Mouse (Mus musculus) gastrocnemius, postnatal 14 days (tissue): ENCODE measurements around the gene Ncoa3. TPM values are rescaled to one million over a fixed set of nuclear protein-coding genes. Genes with fewer than 3 reads are reported as not detected.
"Not testable (repeated sequence)": the region's sequence is repeated elsewhere in the genome, so short reads cannot be mapped to it uniquely, and the experiment has no call there.

ENCODE experiments used
- DNase-seq: peaks from one replicate; pipeline ENCODE4 v3.0.0; 2021; ENCODE audit warnings: mixed read lengths
- intact Hi-C: fragments of 180-260 bp; cut with DNase I; formaldehyde crosslinking; loops from one replicate; pipeline ENCODE4 v1.15.1; 2025; ENCODE audit warnings: low total_unique reads
- total RNA-seq, 2 experiments: library from RNA; stranded (reverse); gene quantifications; 2 replicates each; pipeline ENCODE4 v1.2.3; 2021

Ncoa3 gene
- total RNA-seq, 2 experiments from 2014 or later, result 11.1 to 13.9 TPM

GRCm38 (mm10) chr2:166062008-166062407 is 69.6 kb downstream of the Ncoa3 start:
- intact Hi-C loops, result no loop called here
- no peak for DNase-seq

DNA sequence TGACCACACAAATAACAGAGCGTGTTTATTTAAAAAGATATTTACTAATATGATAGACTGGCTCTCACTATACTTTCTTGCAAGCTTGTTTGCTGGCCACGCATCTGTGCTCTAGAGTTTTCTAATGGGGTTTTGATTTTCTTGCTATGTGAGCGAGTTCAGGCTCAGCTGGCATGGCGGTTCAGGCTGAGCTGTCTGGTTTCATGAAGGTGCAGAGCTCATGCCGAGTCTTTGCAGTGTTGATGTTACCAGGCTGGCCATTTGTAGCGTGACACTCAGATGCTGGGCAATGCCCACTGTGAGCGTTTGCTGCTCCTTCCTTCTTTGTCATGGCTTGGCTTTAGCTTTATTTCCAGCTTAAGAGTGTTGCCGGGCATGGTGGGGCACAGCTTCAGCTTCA is 70.0 kb downstream of the Ncoa3 start:
- intact Hi-C loops, result no loop called here
- DNase-seq, result no peak

DNA sequence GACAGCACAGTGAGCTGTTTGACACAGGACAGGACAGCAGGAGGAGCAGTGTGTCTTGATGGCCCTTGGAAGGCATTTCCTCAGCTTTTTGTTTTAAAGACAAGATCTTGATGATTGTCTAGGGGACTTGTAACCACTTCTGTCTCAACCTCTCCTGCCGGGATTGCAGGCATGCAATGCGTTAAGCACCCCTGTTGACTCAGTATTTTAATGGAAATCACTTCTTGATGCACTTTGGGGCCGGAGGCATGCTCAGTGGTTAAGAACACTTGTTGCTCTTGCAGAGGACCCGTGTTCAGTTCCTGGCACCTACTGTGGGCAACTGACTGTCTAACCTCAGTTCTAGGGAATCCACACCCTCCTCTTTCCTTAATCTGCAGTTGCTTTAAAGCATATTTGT is 74.0 kb downstream of the Ncoa3 start:
- intact Hi-C loops, result no loop called here
- no peak for DNase-seq

DNA sequence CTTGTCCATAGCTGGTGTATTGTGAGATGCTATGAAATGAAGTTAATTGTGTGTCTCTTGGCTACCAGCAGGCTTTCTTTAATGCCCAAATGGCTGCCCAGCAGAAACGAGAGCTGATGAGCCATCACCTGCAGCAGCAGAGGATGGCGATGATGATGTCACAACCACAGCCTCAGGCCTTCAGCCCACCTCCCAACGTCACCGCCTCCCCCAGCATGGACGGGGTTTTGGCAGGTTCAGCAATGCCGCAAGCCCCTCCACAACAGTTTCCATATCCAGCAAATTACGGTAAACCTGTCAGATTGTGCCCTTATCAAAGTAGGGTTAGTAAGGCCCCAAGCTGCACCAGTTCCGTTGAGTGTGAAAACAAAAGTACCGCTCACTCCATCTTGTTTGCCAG is 75.8 kb downstream of the Ncoa3 start:
- DNase-seq, result no peak
- intact Hi-C loops, result no loop called here

DNA sequence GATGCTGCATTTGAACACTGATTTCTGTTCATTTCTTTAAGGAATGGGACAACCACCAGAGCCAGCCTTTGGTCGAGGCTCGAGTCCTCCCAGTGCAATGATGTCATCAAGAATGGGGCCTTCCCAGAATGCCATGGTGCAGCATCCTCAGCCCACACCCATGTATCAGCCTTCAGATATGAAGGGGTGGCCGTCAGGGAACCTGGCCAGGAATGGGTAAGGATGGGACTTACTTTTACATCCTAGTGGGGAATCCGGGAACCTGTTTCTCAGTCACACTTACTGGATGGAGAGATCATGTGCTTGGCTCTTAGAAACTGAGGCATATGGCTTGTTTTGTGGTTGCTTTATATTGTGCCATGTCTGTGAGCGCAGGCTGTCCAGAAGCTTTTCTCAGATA is 76.7 kb downstream of the Ncoa3 start:
- intact Hi-C loops, result no loop called here
- DNase-seq, result no peak

DNA sequence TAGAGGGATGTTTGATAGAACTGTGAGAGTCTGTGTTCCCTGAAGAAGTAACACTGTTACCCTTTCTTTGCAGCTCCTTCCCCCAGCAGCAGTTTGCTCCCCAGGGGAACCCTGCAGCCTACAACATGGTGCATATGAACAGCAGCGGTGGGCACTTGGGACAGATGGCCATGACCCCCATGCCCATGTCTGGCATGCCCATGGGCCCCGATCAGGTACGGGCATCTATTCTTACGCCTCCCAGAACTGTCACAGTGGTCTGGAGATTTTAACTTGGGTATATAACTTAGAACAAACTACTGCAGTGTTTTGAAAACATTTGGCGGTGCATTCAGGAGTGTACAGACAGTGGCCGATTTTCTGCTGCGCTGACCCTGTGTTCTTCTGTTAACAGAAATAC is 77.3 kb downstream of the Ncoa3 start:
- intact Hi-C loops, result no loop called here

DNA sequence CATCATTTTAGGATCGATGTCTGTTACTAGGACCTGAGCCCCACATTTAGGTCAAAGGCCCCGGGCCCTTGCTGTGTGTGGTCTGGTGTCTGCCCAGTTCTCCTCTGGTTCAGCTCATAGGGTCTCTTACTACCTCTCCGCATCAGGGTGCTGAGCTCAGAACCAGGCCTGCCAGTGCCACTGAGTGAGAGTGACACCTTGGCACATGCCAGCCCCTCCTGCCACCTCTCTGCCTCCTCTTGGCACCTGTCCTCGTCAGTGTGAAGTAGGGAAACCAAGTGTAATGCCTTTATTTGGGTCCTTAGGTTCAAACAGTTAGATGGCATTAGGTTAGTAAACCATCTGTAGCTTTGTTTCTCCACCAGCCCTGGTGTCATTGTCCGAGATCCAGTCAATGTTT is 79.0 kb downstream of the Ncoa3 start:
- DNase-seq, result no peak
- intact Hi-C loops, result no loop called here

More for the DNA sequence above, 77.3 kb downstream of the Ncoa3 start:
- DNase-seq, result no peak

GRCm38 (mm10) chr2:166071889-166072288 is 79.5 kb downstream of the Ncoa3 start:
- intact Hi-C loops, result no loop called here
- DNase-seq, result no peak

DNA sequence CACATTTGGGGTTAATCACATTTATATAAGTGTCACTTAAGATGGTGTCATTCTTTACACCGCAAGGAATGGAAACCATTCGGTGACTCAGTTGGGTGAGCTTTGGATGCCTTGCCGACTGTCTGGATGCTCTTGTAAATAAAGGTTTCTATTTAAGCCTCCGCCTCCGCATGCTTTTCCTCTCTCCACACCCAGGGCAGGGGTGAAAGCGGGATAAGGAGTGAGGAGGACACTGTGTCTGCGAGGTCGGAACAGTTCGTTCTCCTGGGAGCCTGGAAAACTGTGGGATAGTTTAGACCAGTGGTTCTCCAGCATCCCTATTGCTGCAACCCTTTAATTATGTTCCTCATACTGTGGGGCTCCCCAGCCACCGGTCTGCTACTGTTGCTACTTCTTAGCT is 80.6 kb downstream of the Ncoa3 start:
- intact Hi-C loops, result no loop called here
- no peak for DNase-seq

DNA sequence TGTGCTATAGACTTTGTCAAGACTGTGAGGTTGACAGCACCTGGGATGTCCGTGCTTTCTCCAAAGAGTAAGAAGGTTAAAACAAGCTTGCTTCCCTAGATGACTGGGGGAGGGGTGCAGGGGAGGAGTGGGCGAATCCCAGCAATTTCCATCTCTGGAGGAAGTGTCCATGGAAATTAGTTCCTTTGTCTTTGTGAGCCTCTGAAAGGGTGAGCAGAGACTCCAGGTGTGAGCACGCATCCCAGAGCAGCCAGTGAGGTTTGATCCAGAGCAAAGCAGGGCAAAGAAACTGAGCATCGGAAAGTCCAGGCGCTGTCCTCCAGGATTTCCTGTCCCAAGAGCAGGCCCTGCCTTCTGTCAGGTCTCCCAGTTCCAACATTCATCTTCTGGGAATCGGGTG is 81.9 kb downstream of the Ncoa3 start:
- intact Hi-C loops, result no loop called here
- no peak for DNase-seq

- no peak for DNase-seq
- intact Hi-C loops, result no loop called here
Measured at GRCm38 (mm10) chr2:166077371-166077770, 84.9 kb downstream of the Ncoa3 start.

GRCm38 (mm10) chr2:166079231-166079630 is 86.8 kb downstream of the Ncoa3 start:
- DNase-seq, result no peak
- intact Hi-C loops, result no loop called here

GRCm38 (mm10) chr2:166079961-166080885 is 87.8 kb downstream of the Ncoa3 start:
- intact Hi-C loops, result no loop called here
- peak; percentile 40 for DNase-seq

DNA sequence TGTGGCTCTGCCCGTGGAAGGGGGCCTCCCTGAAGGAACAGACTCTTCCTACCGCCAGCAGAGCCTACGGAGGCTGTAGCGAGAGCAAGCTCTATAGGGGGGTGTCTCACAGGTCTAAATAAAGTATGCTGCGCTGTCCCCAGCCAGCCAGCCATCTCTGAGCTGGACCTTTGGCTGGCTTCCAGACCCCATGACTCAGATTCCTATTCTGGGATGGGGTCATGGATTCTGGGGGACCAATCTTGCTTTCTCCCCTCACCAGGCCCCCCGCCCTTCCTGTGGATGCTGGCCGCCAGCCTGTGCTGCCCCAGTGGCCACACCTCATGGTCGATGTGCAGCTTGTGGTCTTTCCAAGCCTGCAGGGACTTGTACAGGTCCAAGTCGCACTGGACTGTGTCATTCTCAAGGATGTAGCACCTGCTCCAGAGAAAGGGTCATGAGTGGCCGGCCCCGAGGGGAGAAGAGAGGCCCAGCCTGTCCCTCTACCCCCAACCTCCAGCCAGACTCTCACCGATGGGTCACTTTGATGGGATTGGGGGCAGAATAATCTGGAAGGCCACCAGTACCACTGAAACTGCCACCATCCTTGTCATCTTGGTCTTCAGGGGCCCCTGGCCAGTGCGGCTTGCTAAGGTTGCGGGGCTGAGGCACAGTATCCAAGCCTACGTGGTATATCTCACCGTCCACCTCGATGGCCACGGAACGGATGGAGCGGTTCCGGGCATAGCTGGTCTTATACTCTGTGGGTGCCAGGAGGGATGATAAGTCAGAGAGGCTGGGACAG is 88.7 kb downstream of the Ncoa3 start:
- peak; percentile 57 for DNase-seq

DNA sequence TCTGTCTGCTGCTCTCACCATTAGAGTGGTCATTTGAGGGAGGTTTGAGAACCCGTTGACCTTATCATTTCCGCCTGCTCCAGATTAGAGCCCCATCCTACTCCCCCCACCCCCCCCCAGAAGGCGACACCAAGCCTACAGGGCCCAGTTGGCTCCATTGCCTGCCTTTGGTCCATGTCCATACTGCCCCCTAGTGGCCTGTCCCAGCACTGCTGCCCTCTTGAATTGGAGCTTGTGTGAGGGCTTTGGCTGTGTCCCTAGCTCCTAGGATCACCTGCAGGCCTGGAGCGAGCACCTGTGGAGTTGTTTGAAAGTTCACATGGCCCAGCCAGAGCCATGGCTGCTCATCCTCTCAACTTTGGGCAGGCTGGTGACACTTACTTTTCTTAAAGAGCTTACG is 89.8 kb downstream of the Ncoa3 start:
- peak; percentile 67 for DNase-seq
- intact Hi-C loops, result no loop called here

More for the DNA sequence above, 88.7 kb downstream of the Ncoa3 start:
- intact Hi-C loops, result no loop called here

DNA sequence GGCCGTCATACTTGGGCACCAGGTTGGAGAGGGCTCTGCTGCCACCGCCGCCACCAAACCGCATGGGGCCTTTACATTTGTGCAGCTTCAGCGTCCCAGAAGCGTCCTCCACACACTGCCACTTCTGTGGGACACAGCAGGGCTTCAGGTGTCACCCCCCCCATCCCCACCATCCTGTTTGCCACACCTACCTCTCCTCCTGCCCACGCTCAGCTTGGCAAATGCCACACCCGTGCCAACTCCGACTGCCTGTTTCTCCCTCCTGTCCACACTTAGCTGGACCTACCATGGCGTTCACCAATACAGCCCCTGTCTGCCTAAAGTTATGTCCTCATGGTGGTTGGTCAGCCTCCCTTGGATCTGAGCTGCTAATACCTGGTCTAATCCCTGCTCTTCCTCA is 90.2 kb downstream of the Ncoa3 start:
- intact Hi-C loops, result no loop called here
- DNase-seq, result no peak

- DNase-seq, result no peak
- intact Hi-C loops, result no loop called here
Measured at GRCm38 (mm10) chr2:166083542-166084031, 91.2 kb downstream of the Ncoa3 start.

DNA sequence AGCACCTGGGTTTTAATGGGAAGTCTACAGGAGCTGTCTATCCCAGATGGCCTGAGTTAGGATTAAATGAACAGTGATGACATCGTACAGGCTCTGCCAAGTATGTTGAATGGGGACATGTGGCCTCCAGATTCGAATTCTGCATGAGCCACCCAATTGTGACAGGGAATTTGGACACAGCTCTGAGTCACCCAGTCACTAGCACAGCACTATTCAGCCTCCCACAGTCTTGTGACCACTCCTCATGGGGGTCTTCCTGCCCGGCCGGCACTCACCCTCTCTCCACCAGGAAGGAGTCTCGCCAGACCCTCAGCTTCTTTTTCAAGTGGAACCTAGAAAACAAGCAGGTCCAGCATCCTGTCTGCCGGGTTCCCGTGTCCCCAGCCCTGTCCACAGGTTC is 91.7 kb downstream of the Ncoa3 start:
- DNase-seq, result no peak
- intact Hi-C loops, result no loop called here

DNA sequence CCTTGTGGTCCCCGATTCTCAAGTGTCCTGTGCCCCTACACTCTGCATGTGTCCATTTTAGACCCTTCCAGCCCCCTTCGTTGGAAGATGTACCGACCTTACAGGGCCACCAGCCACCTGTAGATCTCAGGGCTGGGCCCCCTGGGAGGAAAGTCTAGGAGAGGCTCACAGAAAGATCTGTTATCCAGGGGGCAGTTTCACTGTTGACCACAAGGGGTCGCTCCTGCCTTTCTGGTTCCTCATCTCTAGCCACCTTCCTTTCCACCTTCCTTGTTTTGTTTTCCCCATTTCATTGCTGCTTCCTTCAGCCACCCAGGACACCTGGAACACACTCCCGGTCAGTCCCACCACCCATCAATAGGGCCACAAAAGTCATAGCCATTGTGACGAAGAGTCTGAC is 92.5 kb downstream of the Ncoa3 start:
- DNase-seq, result peak; percentile 46
- intact Hi-C loops, result not testable (repeated sequence)

DNA sequence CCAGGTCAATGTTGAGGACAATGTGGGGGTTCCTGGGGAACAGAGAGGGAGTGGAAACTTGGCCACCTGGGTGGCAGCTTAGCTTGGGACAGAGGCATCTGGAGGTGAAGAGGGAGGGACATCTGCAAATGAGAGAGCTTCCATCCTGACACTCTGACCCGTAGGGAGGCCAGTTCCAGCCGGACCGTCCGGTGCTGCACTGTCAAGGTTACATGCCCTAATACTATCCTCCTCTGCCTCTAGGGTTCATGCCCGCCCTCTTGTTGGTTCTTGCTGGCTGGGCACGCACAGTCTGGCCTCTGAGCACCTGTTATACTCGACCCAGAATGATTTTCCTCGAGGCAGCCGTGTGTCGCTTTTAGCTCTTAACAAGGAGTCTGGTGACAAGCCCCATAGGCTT is 93.3 kb downstream of the Ncoa3 start:
- intact Hi-C loops, result no loop called here
- DNase-seq, result no peak
